Mouse (Mus musculus): ENCODE data around the gene Zbtb44. TPM values are rescaled to one million over a fixed set of nuclear protein-coding genes. Genes with fewer than 3 reads are reported as not detected.

Gene Zbtb44
- polyA plus RNA-seq (2015; fragmentation: Nextera tagmentation; extraction: Ambion mirVana), result 3.6 and 4.1 TPM in 2 replicates

- peak within 1 kb of the TSS; percentile 94 for H3K9ac ChIP-seq (ENCODE audit: low read depth, low read length)
- peak within 1 kb of the TSS; percentile 96 for H3K4me2 ChIP-seq (ENCODE audit: low read length)
- H3K4me1 ChIP-seq (ENCODE audit: control insufficient read depth, insufficient read depth, low read length), result peaks cover 16% of the 10 kb centered on the region
- H3K27me3 ChIP-seq (ENCODE audit: control insufficient read depth, insufficient read depth, low read depth, low read length), result no peaks in the 10 kb centered on the region
- peak within 1 kb of the TSS; percentile 92 for H3K4me3 ChIP-seq (ENCODE audit: low read depth, low read length)
- WGBS, result 0% methylated on average over 51 of the region's 79 CpGs
- H3K36me3 ChIP-seq (ENCODE audit: control insufficient read depth, insufficient read depth, low read length), result no peaks in the 10 kb centered on the region
- ATAC-seq, result peak; percentile 94
- no peaks in the 10 kb centered on the region for H3K9me3 ChIP-seq (replicated peaks; ENCODE audit: control insufficient read depth, low read length, poor library complexity, severe bottlenecking)
- peak within 1 kb of the TSS; percentile 94 for H3K27ac ChIP-seq (ENCODE audit: low read length)
Measured at GRCm38 (mm10) chr9:31030532-31031413, at the start of gene Zbtb44. Gene Zbtb44, plus strand, starts transcription at chr9:31030644.

- no peak for ATAC-seq
- H3K4me3 ChIP-seq (ENCODE audit: low read depth, low read length), result no peak overlapping the region
- no peaks in the 10 kb centered on the region for H3K36me3 ChIP-seq (ENCODE audit: control insufficient read depth, insufficient read depth, low read length)
- H3K4me1 ChIP-seq (ENCODE audit: control insufficient read depth, insufficient read depth, low read length), result no peaks in the 10 kb centered on the region
- no peak overlapping the region for H3K9ac ChIP-seq (ENCODE audit: low read depth, low read length)
- no peaks in the 10 kb centered on the region for H3K9me3 ChIP-seq (replicated peaks; ENCODE audit: control insufficient read depth, low read length, poor library complexity, severe bottlenecking)
- WGBS, result 70% methylated on average over 6 of the region's 6 CpGs
- H3K27ac ChIP-seq (ENCODE audit: low read length), result no peak overlapping the region
- no peaks in the 10 kb centered on the region for H3K27me3 ChIP-seq (ENCODE audit: control insufficient read depth, insufficient read depth, low read depth, low read length)
- H3K4me2 ChIP-seq (ENCODE audit: low read length), result no peak overlapping the region
Measured at GRCm38 (mm10) chr9:30985782-30986181, 44.7 kb upstream of the Zbtb44 start.

GRCm38 (mm10) chr9:30993106-30993505 is 37.3 kb upstream of the Zbtb44 start:
- 82% methylated on average over 5 of the region's 5 CpGs for WGBS

GRCm38 (mm10) chr9:30996590-30997562 is 33.6 kb upstream of the Zbtb44 start:
- Histone ChIP-seq H3K27me3 (ENCODE audit: control insufficient read depth, insufficient read depth, low read depth, low read length) (no peaks in the 10 kb centered on the region), H3K36me3 (ENCODE audit: control insufficient read depth, insufficient read depth, low read length) (no peaks in the 10 kb centered on the region), H3K4me2 (ENCODE audit: low read length) (no peak overlapping the region), H3K4me1 (ENCODE audit: control insufficient read depth, insufficient read depth, low read length) (no peaks in the 10 kb centered on the region), H3K9ac (ENCODE audit: low read depth, low read length) (no peak overlapping the region), H3K9me3 (replicated peaks; ENCODE audit: control insufficient read depth, low read length, poor library complexity, severe bottlenecking) (no peaks in the 10 kb centered on the region), H3K27ac (ENCODE audit: low read length) (no peak overlapping the region), H3K4me3 (ENCODE audit: low read depth, low read length) (no peak overlapping the region)
- ATAC-seq, result no peak
- WGBS, result 79% methylated on average over 12 of the region's 12 CpGs

More at GRCm38 (mm10) chr9:30993106-30993505, 37.3 kb upstream of the Zbtb44 start:
- Histone ChIP-seq H3K4me2 (ENCODE audit: low read length) (no peak overlapping the region), H3K4me3 (ENCODE audit: low read depth, low read length) (no peak overlapping the region), H3K27ac (ENCODE audit: low read length) (no peak overlapping the region), H3K4me1 (ENCODE audit: control insufficient read depth, insufficient read depth, low read length) (no peaks in the 10 kb centered on the region), H3K36me3 (ENCODE audit: control insufficient read depth, insufficient read depth, low read length) (no peaks in the 10 kb centered on the region), H3K9ac (ENCODE audit: low read depth, low read length) (no peak overlapping the region), H3K9me3 (replicated peaks; ENCODE audit: control insufficient read depth, low read length, poor library complexity, severe bottlenecking) (no peaks in the 10 kb centered on the region), H3K27me3 (ENCODE audit: control insufficient read depth, insufficient read depth, low read depth, low read length) (no peaks in the 10 kb centered on the region)
- ATAC-seq, result no peak

- no peaks in the 10 kb centered on the region for H3K9me3 ChIP-seq (replicated peaks; ENCODE audit: control insufficient read depth, low read length, poor library complexity, severe bottlenecking)
- H3K36me3 ChIP-seq (ENCODE audit: control insufficient read depth, insufficient read depth, low read length), result no peaks in the 10 kb centered on the region
- no peak for ATAC-seq
- no peak overlapping the region for H3K4me3 ChIP-seq (ENCODE audit: low read depth, low read length)
- no peak overlapping the region for H3K4me2 ChIP-seq (ENCODE audit: low read length)
- no peaks in the 10 kb centered on the region for H3K27me3 ChIP-seq (ENCODE audit: control insufficient read depth, insufficient read depth, low read depth, low read length)
- no peak overlapping the region for H3K27ac ChIP-seq (ENCODE audit: low read length)
- WGBS, result 79% methylated on average over 10 of the region's 10 CpGs
- no peak overlapping the region for H3K9ac ChIP-seq (ENCODE audit: low read depth, low read length)
- no peaks in the 10 kb centered on the region for H3K4me1 ChIP-seq (ENCODE audit: control insufficient read depth, insufficient read depth, low read length)
Measured at GRCm38 (mm10) chr9:31000641-31001040, 29.8 kb upstream of the Zbtb44 start.

GRCm38 (mm10) chr9:31002528-31002927 is 27.9 kb upstream of the Zbtb44 start:
- 83% methylated on average over 4 of the region's 4 CpGs for WGBS
- H3K27me3 ChIP-seq (ENCODE audit: control insufficient read depth, insufficient read depth, low read depth, low read length), result no peaks in the 10 kb centered on the region
- H3K4me1 ChIP-seq (ENCODE audit: control insufficient read depth, insufficient read depth, low read length), result no peaks in the 10 kb centered on the region
- no peak overlapping the region for H3K4me3 ChIP-seq (ENCODE audit: low read depth, low read length)
- ATAC-seq, result no peak
- H3K27ac ChIP-seq (ENCODE audit: low read length), result no peak overlapping the region
- H3K9ac ChIP-seq (ENCODE audit: low read depth, low read length), result no peak overlapping the region
- no peaks in the 10 kb centered on the region for H3K36me3 ChIP-seq (ENCODE audit: control insufficient read depth, insufficient read depth, low read length)
- no peak overlapping the region for H3K4me2 ChIP-seq (ENCODE audit: low read length)
- no peaks in the 10 kb centered on the region for H3K9me3 ChIP-seq (replicated peaks; ENCODE audit: control insufficient read depth, low read length, poor library complexity, severe bottlenecking)

- 87% methylated on average over 2 of the region's 2 CpGs for WGBS
- Histone ChIP-seq H3K9me3 (replicated peaks; ENCODE audit: control insufficient read depth, low read length, poor library complexity, severe bottlenecking) (no peaks in the 10 kb centered on the region), H3K9ac (ENCODE audit: low read depth, low read length) (no peak overlapping the region), H3K27ac (ENCODE audit: low read length) (no peak overlapping the region), H3K4me2 (ENCODE audit: low read length) (no peak overlapping the region), H3K27me3 (ENCODE audit: control insufficient read depth, insufficient read depth, low read depth, low read length) (no peaks in the 10 kb centered on the region), H3K4me1 (ENCODE audit: control insufficient read depth, insufficient read depth, low read length) (no peaks in the 10 kb centered on the region), H3K4me3 (ENCODE audit: low read depth, low read length) (no peak overlapping the region), H3K36me3 (ENCODE audit: control insufficient read depth, insufficient read depth, low read length) (no peaks in the 10 kb centered on the region)
- no peak for ATAC-seq
Measured at GRCm38 (mm10) chr9:31009334-31009733, 21.1 kb upstream of the Zbtb44 start.

GRCm38 (mm10) chr9:31010040-31010439 is 20.4 kb upstream of the Zbtb44 start:
- Histone ChIP-seq H3K36me3 (ENCODE audit: control insufficient read depth, insufficient read depth, low read length) (no peaks in the 10 kb centered on the region), H3K4me2 (ENCODE audit: low read length) (no peak overlapping the region), H3K9ac (ENCODE audit: low read depth, low read length) (no peak overlapping the region), H3K27ac (ENCODE audit: low read length) (no peak overlapping the region), H3K4me1 (ENCODE audit: control insufficient read depth, insufficient read depth, low read length) (no peaks in the 10 kb centered on the region), H3K9me3 (replicated peaks; ENCODE audit: control insufficient read depth, low read length, poor library complexity, severe bottlenecking) (no peaks in the 10 kb centered on the region), H3K4me3 (ENCODE audit: low read depth, low read length) (no peak overlapping the region), H3K27me3 (ENCODE audit: control insufficient read depth, insufficient read depth, low read depth, low read length) (no peaks in the 10 kb centered on the region)
- WGBS, result 88% methylated on average over 3 of the region's 3 CpGs
- ATAC-seq, result no peak

Measured in midbrain, embryonic 16.5 days (tissue).